Mouse (Mus musculus): Measurements from ENCODE around the gene Tmem52. TPM values are rescaled to one million over a fixed set of nuclear protein-coding genes. Genes with fewer than 3 reads are reported as not detected.

The Tmem52 gene
- polyA plus RNA-seq, 1 experiment from 2014 or later, result 0.31 TPM

- 82% methylated on average over 5 of the region's 5 CpGs for WGBS
- no peak overlapping the region for H3K27ac ChIP-seq
- H3K36me3 ChIP-seq, result no peaks in the 10 kb centered on the region
- no peaks in the 10 kb centered on the region for H3K9me3 ChIP-seq
- no peak for ATAC-seq (ENCODE audit: insufficient number of reproducible peaks, insufficient read depth, low FRiP score, low TSS enrichment, low read depth)
- no peak overlapping the region for H3K9ac ChIP-seq
- H3K4me1 ChIP-seq, result no peaks in the 10 kb centered on the region
- H3K4me3 ChIP-seq, result no peak overlapping the region
- H3K4me2 ChIP-seq, result no peak overlapping the region
- peaks cover 17% of the 10 kb centered on the region for H3K27me3 ChIP-seq
These were observed 10.3 kb upstream of the Tmem52 start for GRCm38 (mm10) chr4:155458575-155458974.

- ATAC-seq (ENCODE audit: insufficient number of reproducible peaks, insufficient read depth, low FRiP score, low TSS enrichment, low read depth), result no peak
- 82% methylated on average over 13 of the region's 13 CpGs for WGBS
- no peaks in the 10 kb centered on the region for H3K4me1 ChIP-seq
These were observed 5.9 kb upstream of the Tmem52 start for GRCm38 (mm10) chr4:155463050-155463449.

GRCm38 (mm10) chr4:155463611-155464010 is 5.3 kb upstream of the Tmem52 start:
- Histone ChIP-seq H3K27me3 (peaks cover 32% of the 10 kb centered on the region), H3K4me2 (no peak overlapping the region), H3K27ac (no peak overlapping the region), H3K36me3 (no peaks in the 10 kb centered on the region), H3K4me3 (no peak overlapping the region), H3K4me1 (no peaks in the 10 kb centered on the region), H3K9me3 (no peaks in the 10 kb centered on the region), H3K9ac (no peak overlapping the region)
- WGBS, result 85% methylated on average over 6 of the region's 6 CpGs
- ATAC-seq (ENCODE audit: insufficient number of reproducible peaks, insufficient read depth, low FRiP score, low TSS enrichment, low read depth), result no peak

More at GRCm38 (mm10) chr4:155463050-155463449, 5.9 kb upstream of the Tmem52 start:
- Histone ChIP-seq H3K4me3 (no peak overlapping the region), H3K36me3 (no peaks in the 10 kb centered on the region), H3K9me3 (no peaks in the 10 kb centered on the region), H3K4me2 (no peak overlapping the region), H3K9ac (no peak overlapping the region), H3K27me3 (peaks cover 26% of the 10 kb centered on the region), H3K27ac (no peak overlapping the region)

GRCm38 (mm10) chr4:155464061-155464460 is 4.9 kb upstream of the Tmem52 start:
- no peaks in the 10 kb centered on the region for H3K36me3 ChIP-seq
- ATAC-seq (ENCODE audit: insufficient number of reproducible peaks, insufficient read depth, low FRiP score, low TSS enrichment, low read depth), result no peak
- no peaks in the 10 kb centered on the region for H3K9me3 ChIP-seq
- H3K4me2 ChIP-seq, result no peak overlapping the region
- peaks cover 35% of the 10 kb centered on the region for H3K27me3 ChIP-seq
- H3K9ac ChIP-seq, result no peak overlapping the region
- H3K27ac ChIP-seq, result no peak overlapping the region
- H3K4me3 ChIP-seq, result no peak overlapping the region
- H3K4me1 ChIP-seq, result peaks cover 2% of the 10 kb centered on the region; the same call in 1 of the 2 replicates
- WGBS, result 90% methylated on average over 4 of the region's 4 CpGs

GRCm38 (mm10) chr4:155465607-155466006 is 3.3 kb upstream of the Tmem52 start:
- Histone ChIP-seq H3K4me1 (peaks cover 5% of the 10 kb centered on the region; the same call in 1 of the 2 replicates), H3K9ac (no peak overlapping the region), H3K36me3 (no peaks in the 10 kb centered on the region), H3K27me3 (peaks cover 50% of the 10 kb centered on the region), H3K4me3 (no peak overlapping the region), H3K27ac (no peak overlapping the region), H3K9me3 (no peaks in the 10 kb centered on the region), H3K4me2 (no peak overlapping the region)
- no peak for ATAC-seq (ENCODE audit: insufficient number of reproducible peaks, insufficient read depth, low FRiP score, low TSS enrichment, low read depth)
- 78% methylated on average over 6 of the region's 6 CpGs for WGBS

DNA sequence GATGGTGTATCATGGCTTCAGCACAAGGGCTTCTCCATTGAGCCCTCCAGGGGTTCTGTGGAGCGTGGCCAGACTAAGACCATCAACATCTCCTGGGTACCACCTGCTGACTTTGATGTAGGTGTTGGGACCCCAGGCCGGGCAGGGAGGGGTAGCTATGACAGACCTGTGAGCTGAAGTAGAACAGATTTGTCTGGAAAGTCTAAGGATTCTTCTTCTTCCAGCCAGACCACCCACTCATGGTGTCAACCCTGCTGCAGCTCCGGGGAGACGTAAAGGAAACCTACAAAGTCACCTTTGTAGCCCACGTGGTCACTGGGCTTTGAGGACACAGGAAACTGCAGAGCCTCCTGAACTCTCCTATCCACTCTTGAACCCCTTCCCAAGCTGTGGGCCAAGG is 2.8 kb upstream of the Tmem52 start:
- H3K4me3 ChIP-seq, result no peak overlapping the region
- no peak for ATAC-seq (ENCODE audit: insufficient number of reproducible peaks, insufficient read depth, low FRiP score, low TSS enrichment, low read depth)
- 80% methylated on average over 5 of the region's 5 CpGs for WGBS

DNA sequence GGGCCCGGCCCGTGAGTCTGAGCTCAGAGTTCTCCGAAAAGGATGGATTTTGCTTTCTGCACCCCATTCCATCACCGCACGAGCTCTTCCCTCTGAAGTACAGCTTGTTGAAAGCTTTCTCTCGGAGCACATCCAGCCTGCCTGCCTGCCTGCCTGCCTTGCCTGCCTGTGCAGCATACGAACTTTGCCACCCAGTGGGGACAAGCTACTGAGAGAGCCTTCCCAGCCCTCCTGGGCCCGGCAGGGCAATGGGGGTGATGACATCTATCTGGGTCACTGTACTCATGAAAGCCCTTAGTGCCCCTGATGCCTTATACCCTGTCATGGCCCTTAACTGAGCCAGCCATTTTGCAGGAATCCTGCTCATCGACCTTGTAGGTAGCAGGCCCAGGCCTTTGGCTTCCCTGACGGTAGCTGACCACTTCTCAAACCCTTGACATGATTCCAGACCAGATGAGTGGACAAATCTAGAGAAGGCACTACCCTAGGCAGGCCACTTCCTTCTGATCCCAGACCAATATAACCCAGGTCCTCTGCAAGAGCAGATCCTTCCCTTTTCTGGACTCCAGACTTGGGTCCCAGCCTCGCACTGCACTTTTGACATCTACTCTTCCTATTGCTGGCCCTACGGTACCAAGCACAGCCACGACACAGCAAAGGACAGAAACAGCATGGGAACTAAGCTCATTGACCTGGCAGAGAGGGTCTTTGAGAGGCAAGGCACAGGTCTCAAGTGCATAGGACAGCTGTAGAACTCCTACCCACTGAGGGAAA is 1.5 kb upstream of the Tmem52 start:
- Histone ChIP-seq H3K27ac (no peak overlapping the region), H3K36me3 (no peaks in the 10 kb centered on the region), H3K4me1 (peaks cover 5% of the 10 kb centered on the region; the same call in 1 of the 2 replicates), H3K9ac (no peak overlapping the region), H3K4me3 (no peak overlapping the region), H3K27me3 (peaks cover 43% of the 10 kb centered on the region), H3K4me2 (no peak overlapping the region), H3K9me3 (no peaks in the 10 kb centered on the region)
- ATAC-seq (ENCODE audit: insufficient number of reproducible peaks, insufficient read depth, low FRiP score, low TSS enrichment, low read depth), result no peak
- 80% methylated on average over 13 of the region's 13 CpGs for WGBS

More for the DNA sequence above, 2.8 kb upstream of the Tmem52 start:
- Histone ChIP-seq H3K36me3 (no peaks in the 10 kb centered on the region), H3K4me1 (peaks cover 5% of the 10 kb centered on the region; the same call in 1 of the 2 replicates), H3K9ac (no peak overlapping the region), H3K27me3 (peaks cover 47% of the 10 kb centered on the region), H3K4me2 (no peak overlapping the region), H3K9me3 (no peaks in the 10 kb centered on the region), H3K27ac (no peak overlapping the region)

GRCm38 (mm10) chr4:155469590-155470262 is 812 bp downstream of the Tmem52 start:
- Histone ChIP-seq H3K27me3 (peaks cover 37% of the 10 kb centered on the region), H3K9me3 (no peaks in the 10 kb centered on the region), H3K4me3 (no peak overlapping the region), H3K9ac (no peak overlapping the region), H3K4me2 (peak overlapping the region; percentile 59; the same call in 1 of the 2 replicates), H3K4me1 (peaks cover 10% of the 10 kb centered on the region; the same call in 1 of the 2 replicates), H3K36me3 (no peaks in the 10 kb centered on the region), H3K27ac (no peak overlapping the region)
- ATAC-seq (ENCODE audit: insufficient number of reproducible peaks, insufficient read depth, low FRiP score, low TSS enrichment, low read depth), result no peak
- WGBS, result 79% methylated on average over 18 of the region's 18 CpGs

GRCm38 (mm10) chr4:155470263-155470953 is 1.5 kb downstream of the Tmem52 start:
- peaks cover 10% of the 10 kb centered on the region; the same call in 1 of the 2 replicates for H3K4me1 ChIP-seq
- WGBS, result 86% methylated on average over 16 of the region's 16 CpGs
- H3K9ac ChIP-seq, result no peak overlapping the region
- no peaks in the 10 kb centered on the region for H3K36me3 ChIP-seq
- H3K27me3 ChIP-seq, result peaks cover 37% of the 10 kb centered on the region
- no peak for ATAC-seq (ENCODE audit: insufficient number of reproducible peaks, insufficient read depth, low FRiP score, low TSS enrichment, low read depth)
- no peak overlapping the region for H3K27ac ChIP-seq
- H3K4me3 ChIP-seq, result no peak overlapping the region
- no peak overlapping the region for H3K4me2 ChIP-seq
- H3K9me3 ChIP-seq, result no peaks in the 10 kb centered on the region

DNA sequence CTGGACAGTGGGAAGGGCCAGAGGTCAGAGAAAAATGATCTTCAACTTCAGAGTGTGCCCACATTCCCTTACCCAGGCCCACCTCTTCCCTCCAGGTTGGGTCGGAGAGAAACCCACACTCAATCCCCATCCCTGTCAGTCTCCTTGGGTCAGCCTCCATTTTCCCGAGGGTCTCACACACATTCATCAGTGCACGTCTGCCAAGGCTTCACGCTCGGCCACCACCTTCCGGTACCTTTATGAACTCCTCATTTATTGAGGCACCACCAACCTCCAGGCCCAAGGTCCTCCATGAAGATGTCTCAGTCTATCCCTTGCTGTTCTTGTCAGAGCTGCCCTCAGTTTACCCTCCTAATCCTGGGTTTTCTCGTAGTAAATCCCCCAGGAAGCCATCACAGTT is 2.1 kb downstream of the Tmem52 start:
- H3K27ac ChIP-seq, result no peak overlapping the region
- no peak overlapping the region for H3K4me3 ChIP-seq
- no peak for ATAC-seq (ENCODE audit: insufficient number of reproducible peaks, insufficient read depth, low FRiP score, low TSS enrichment, low read depth)
- peaks cover 10% of the 10 kb centered on the region; the same call in 1 of the 2 replicates for H3K4me1 ChIP-seq
- no peak overlapping the region for H3K4me2 ChIP-seq
- H3K36me3 ChIP-seq, result no peaks in the 10 kb centered on the region
- H3K9me3 ChIP-seq, result no peaks in the 10 kb centered on the region
- WGBS, result 85% methylated on average over 7 of the region's 7 CpGs
- no peak overlapping the region for H3K9ac ChIP-seq
- H3K27me3 ChIP-seq, result peaks cover 37% of the 10 kb centered on the region

- Histone ChIP-seq H3K27me3 (peaks cover 37% of the 10 kb centered on the region), H3K4me2 (no peak overlapping the region), H3K4me3 (no peak overlapping the region), H3K9me3 (no peaks in the 10 kb centered on the region), H3K4me1 (peaks cover 10% of the 10 kb centered on the region; the same call in 1 of the 2 replicates), H3K36me3 (no peaks in the 10 kb centered on the region), H3K27ac (no peak overlapping the region), H3K9ac (no peak overlapping the region)
- 88% methylated on average over 7 of the region's 7 CpGs for WGBS
- no peak for ATAC-seq (ENCODE audit: insufficient number of reproducible peaks, insufficient read depth, low FRiP score, low TSS enrichment, low read depth)
These were observed 2.5 kb downstream of the Tmem52 start for GRCm38 (mm10) chr4:155471406-155471805.

Measured in embryonic facial prominence, embryonic 13.5 days (tissue).